Mouse (Mus musculus): ENCODE results near the gene Btbd8.

The Btbd8 gene

DNA sequence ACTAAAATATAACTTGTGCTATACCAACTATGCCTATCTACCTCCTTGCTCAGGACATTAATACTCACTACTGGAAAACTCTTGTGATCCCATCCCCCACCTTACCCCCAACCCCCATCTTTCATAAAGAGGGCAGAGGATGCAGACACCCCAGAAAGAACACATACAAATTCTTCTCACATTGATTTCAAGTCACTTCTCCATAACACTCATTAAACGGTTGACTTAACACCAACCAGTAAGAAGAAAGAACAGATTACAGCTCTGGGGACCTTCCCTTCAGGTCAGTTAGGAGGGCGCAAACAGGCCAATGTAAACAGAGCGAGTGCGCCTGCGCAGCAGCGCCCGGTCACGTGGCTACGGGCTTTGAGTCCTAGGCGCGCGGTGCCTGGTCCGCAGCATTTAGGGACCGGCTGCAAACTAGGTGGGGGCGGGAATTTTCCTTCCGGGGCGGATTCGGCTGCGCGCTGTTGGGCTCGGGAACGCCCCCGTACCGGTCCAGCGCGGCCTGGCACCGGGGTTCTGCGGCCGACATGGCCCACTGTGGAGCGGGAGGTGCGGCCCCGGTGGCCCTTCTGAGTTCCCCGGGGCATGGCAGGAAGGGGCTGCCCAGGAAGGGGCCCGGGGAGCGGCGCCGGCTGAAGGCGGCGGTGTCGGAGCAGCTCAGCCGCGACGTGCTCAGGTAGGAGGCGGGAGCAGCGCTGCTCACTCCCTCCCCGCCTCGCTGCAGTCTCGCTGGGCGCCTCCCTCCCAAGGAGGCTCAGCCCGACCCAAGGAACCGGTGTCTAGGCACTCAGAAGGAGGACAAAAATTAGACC is at the start of gene Btbd8:
Gene Btbd8 (plus strand): TSS at position 534 of the 818 bp plus-strand sequence.
- DNase-seq (ENCODE audit: low spot score) = peak; percentile 73

DNA sequence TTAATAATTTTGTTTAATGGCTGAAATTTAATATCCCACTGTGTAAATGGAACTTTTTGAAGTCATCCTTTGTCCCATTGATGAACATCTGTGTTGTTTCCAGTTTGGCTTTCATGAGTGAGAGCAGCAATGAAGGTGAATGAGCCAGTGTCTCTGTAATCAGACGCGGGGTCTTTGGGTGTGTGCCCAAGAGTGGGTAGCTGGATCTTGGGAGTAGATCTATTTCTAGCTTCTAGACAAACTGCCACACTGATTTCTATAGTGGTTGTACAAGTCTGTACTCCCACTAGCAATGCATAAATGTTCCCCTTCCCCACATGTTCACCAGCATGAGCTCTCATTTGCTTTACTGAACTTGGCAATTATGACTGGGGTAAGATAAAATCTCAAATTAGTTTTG is 48.4 kb upstream of the Btbd8 start:
- no peak for DNase-seq (ENCODE audit: low spot score)

DNA sequence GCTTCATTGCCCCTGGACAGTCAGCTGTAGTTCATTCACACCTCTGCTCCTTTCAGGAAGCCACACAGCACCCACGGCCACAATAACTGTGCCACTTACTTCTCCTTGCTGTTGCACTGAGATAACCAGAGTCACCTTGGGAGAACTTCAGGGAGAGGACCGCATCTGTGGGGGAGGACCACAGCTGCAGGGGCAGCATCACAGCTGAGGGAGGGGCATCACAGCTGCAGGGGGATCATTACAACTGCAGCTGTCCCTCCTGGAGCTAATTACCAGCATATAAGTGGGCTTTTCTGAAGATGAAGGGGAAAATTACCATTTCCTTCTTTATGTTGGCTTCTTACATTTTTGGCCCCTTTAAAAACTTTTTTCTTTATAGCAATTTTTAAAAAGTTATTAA is 43.4 kb upstream of the Btbd8 start:
- no peak for DNase-seq (ENCODE audit: low spot score)

DNA sequence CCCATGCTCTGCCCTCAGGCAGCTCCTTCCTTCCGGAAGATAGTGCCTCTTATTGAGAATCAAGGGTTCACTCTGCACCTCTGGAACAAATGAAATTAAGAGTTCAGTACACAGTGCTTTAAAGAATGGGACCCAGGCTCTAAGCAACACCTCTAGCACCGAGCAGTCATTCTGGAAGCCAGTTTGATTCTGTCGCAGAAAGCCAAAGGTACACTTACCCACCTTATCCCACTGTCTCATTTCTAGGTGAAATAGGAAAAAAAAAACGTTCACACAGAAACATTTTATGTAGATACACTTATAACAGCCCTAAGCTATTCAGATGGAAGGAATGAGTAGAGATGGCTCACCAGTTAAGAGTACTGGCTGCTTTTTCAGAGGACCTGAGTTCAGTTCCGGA is 35.4 kb upstream of the Btbd8 start, which contains the start of gene Ephx4:
Gene Ephx4 (plus strand): TSS at position 301 of the 400 bp plus-strand sequence.
- DNase-seq (ENCODE audit: low spot score) = no peak

GRCm38 (mm10) chr5:107403011-107403946 is 34.5 kb upstream of the Btbd8 start:
- no peak for DNase-seq (ENCODE audit: low spot score)

DNA sequence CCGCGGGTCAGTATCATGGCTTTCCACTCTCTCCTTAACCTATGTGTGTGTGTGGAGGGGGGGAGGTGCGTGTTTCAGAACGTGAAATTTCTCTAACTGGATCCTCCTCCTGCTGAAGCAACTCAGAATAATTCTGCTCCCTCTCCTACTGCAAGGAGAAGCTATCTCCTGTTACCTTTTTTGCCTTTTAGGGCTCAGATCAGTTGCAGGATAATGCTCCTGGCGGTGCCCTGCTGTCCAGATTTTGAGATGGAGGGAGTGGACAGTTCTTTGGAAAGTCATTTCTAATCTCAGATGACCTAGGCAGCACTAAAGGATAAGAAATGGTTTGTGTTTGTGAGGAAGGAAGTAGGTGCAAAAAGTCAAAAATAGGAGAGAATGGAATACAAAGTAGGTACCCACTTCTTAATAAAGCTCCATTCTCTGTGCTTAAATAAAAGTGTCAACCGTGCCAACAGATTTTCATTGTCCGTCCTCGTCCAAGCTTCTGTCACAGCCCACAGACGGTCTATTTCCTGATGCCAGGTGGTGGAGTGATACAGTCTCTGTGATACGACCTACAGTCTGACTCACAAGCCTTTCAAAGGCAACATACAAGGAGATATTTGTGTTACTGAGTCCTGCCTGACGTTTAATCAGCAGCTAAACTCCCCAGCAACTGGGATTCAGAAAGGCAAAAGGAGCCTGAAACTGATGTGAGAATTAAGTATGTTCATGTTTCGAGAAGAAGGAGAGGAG is 33.7 kb upstream of the Btbd8 start:
- peak; percentile 49 for DNase-seq (ENCODE audit: low spot score)

DNA sequence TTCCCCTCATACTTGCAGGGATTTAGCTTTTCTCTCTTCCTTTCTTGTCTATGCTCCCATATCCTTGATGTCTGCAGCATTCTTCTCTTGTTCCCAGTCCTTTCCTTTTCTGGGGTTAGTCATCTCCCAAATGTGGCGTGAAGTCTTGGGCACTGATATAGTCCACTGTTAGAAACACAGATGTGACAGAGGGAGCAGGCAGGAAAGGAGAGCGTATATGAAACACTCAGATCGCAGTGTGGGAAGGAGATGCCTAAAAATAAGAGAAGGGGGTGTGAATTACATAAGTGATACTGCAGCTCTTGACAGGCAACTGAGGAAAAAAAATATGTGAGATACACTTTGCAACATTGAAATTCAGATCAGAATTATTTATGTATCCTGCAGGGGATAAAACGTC is 32.4 kb upstream of the Btbd8 start:
- DNase-seq (ENCODE audit: low spot score) = no peak

DNA sequence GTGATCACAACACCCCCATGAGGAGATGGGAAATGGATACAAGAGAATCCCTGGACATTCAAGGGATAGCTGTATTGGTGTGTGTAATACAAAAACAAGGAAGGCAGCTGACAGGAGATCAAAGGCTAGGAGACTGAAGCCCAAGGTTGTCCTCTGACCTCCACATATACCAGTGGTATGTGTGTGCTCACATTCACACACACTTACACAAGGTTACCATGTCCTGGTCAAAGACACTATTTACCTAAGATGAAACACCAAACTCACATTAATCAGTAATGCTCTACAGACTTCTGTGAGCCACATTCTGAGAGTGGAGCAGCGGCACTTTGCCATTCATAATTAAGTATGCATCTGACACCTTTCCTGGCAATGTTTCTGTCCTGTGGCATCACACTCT is 27.5 kb upstream of the Btbd8 start:
- no peak for DNase-seq (ENCODE audit: low spot score)

DNA sequence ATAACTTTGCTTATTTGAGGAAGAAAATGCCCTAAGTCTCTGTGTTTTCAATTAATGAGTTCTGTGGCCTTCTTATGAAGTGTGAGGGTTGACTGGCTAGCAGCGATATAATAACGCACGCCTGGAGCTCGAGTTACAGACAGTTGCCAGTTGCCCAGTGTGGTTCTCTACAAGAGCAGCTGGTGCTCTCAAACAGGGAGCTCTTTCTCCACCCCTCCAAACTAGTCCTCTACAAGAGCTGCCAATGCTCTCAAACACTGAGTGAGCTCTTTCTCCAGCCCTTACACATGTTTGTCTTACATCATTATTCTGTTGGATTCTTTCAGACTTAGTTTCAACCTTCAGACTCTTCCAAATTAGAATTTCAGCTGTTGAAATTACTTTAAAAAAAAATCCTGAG is 26.5 kb upstream of the Btbd8 start:
- DNase-seq (ENCODE audit: low spot score) = no peak

GRCm38 (mm10) chr5:107412285-107412684 is 25.5 kb upstream of the Btbd8 start:
- DNase-seq (ENCODE audit: low spot score) = no peak

DNA sequence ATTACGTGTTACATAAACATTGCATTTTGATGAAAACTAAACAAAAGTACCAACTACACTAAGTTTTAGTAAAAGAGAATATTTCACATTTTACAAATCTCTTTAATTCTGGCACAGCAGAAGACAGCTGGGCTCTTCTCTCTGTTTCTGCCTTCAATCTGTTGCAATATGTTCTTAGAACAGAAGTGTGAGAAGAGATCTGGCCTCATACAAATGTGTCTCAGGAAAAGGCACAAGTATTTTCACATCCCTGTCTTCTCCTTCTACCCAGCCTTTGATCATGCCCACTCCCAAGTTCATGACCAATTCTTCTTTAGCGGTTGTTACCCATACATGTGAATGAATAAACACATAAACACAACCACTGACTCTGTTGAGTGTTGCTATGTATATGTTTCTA is 22.7 kb upstream of the Btbd8 start:
- DNase-seq (ENCODE audit: low spot score) = peak; percentile 61

DNA sequence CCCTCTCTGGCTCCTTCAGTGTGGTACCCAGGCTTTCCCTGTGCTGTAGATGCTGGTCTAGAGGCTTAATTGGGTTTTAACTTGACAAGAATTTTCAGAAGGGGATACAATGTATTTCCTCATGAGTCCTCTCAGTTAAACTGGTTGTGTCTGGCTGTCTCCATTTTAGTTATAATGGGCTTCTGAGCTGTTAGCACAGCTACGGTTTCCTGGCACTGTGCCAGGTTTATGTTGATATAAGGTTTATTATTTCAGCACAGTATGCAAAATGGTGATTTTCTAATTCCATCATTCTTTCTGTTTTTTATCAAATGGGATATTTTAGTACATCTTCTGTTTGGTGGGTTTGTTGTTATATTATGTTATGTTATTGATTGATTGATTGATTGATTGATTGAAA is 16.1 kb upstream of the Btbd8 start:
- no peak for DNase-seq (ENCODE audit: low spot score)

DNA sequence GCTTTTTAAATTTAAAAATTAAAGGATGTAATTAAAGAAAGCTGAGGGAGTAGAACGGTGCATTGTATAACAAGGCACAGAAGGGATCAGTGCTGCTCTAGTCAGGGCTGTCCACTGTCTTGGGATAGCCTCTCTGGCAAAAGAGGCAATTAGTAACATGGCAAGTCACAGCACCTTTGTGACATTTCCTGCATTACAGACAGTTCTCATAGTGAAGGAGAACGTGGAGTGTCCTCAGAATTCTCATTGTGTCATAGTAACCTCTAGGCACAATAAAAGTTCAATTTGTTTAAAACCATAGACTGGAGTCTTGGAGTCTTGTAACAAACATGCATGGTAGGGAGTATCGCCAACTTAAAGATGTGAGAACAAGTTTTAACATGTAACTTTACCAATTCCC is 6.5 kb upstream of the Btbd8 start, which contains the start of gene Lpcat2b:
Gene Lpcat2b (plus strand): TSS at position 301 of the 400 bp plus-strand sequence.
- DNase-seq (ENCODE audit: low spot score) = no peak

DNA sequence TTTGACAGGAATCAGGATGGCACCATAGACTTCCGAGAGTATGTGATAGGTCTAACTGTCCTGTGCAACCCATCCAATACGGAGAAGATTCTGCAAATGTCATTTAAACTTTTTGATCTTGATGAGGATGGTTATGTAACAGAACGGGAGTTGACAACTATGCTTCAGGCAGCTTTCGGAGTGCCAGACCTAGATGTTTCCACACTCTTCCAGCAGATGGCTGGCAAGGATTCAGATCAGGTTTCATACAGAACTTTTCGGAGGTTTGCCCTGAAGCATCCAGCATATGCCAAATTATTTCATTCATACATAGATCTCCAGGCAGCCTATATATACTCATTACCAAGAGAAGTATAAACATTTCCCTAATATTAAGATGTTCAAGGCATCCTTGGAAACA is 3.8 kb upstream of the Btbd8 start:
- no peak for DNase-seq (ENCODE audit: low spot score)

GRCm38 (mm10) chr5:107436185-107436584 is 1.6 kb upstream of the Btbd8 start:
- no peak for DNase-seq (ENCODE audit: low spot score)

DNA sequence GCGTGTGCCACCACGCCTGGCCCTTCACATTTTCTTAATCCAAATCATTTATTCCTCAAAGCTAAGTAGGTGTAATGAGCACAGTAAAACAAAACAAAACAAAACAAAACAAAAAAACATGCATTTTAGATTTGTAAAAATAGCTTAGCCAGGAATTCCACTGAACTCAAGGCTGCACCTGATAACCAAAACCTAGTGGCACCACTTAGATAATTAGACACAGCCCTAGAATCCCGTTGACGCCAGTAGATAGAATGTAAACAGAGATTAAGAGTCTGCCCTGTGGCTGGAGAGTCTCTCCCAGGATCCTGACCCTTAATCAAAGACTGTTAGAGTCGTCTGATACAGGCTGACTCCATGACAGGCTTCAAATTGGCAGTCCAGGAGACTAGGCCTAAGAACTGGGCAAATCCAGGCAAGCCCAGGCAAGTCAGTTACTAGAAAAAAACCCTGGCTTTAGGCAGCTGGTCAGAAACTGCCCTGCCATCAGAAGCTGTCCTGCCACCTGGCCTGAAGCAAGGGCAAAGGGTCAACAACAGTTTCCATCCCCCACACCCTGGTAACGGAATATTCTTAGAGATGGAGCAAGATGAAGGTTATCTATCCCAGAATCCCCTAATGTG is 1.1 kb upstream of the Btbd8 start:
- DNase-seq (ENCODE audit: low spot score) = no peak

DNA sequence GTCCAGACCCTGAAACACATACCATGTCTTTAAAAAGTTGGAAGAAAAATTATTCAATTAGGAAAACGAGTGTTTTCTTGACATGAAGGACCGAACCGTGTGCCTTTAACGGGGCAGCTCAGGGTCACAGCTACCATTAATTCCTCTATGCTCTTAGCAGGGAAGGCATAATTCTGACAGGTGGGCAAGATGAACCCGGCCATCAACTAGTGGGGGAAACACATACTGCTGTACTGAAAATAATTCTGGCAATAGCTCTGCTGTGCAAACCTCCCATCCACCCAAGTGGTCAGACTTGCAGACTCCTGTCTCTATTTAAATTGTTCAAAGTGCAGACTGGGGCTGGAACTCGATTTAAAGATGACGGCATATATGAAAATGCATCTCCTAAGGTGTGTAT is 556 bp downstream of the Btbd8 start:
- no peak for DNase-seq (ENCODE audit: low spot score)

DNA sequence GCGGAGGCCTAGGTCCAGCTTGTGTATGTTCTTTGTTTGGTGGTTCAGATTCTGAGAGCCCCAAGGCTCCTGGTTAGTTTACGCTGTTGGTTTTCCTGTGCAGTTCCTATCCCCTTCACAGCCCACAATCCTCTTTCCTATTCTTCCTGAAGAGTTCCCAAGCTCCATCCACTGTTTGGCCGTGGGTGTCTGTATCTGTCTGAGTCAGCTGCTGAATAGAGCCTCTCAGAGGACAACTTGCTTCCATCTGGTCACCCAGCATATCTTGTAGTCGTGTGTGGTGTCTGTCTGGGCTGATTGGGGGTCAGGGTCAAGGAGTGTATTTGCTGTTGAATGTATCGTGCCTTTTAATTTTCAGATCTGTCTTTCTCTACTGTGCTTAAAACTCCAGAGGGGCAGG is 4.1 kb downstream of the Btbd8 start:
- no peak for DNase-seq (ENCODE audit: low spot score)

- DNase-seq (ENCODE audit: low spot score) = no peak
Measured at GRCm38 (mm10) chr5:107444251-107444650, 6.5 kb downstream of the Btbd8 start.

- DNase-seq (ENCODE audit: low spot score) = no peak
Measured at GRCm38 (mm10) chr5:107447977-107448376, 10.2 kb downstream of the Btbd8 start.

DNA sequence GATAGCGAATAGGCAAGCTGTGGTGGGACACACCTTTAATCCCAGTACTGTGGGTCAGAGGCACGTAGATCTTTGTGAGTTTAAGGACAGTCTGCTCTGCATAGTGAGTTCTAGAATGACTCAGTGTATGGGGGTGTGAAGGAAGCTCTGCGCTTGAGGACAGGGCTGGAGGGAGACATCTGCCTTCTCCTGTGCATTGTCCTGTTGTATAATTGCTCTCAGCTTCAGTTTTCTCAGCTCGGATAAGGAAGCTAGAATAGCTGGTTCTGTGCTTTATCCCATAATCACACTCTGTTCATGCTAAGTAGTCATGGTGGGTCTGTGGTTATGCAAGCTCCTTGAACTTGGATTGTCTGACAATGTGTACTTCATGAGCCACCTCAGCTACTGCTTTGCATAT is 11.0 kb downstream of the Btbd8 start:
- DNase-seq (ENCODE audit: low spot score) = no peak

DNA sequence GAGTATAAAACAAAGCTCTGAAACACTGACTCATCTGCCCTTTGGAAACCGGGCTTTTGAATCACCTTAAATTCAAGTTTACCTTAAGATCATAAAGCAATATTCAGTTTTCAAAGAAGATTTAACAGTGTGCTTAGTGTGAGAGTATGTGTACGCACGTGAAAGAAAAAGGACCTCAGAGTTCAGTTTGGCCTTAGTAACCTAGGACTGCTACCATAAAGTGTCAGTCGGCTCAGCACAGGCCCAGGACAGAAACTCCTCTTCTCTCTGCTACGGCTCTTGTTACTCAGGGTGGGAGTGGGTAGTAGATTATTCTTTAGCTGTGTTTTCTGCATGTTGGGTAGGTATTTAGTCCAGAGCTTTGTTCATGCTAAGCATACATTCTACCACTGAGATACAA is 11.8 kb downstream of the Btbd8 start:
- no peak for DNase-seq (ENCODE audit: low spot score)
